Mouse (Mus musculus): ENCODE measurements around the gene Phactr3. TPM values are rescaled to one million over a fixed set of nuclear protein-coding genes. Genes with fewer than 3 reads are reported as not detected.

Gene Phactr3
- polyA plus RNA-seq, 1 experiment from 2014 or later, result 8.1 TPM

DNA sequence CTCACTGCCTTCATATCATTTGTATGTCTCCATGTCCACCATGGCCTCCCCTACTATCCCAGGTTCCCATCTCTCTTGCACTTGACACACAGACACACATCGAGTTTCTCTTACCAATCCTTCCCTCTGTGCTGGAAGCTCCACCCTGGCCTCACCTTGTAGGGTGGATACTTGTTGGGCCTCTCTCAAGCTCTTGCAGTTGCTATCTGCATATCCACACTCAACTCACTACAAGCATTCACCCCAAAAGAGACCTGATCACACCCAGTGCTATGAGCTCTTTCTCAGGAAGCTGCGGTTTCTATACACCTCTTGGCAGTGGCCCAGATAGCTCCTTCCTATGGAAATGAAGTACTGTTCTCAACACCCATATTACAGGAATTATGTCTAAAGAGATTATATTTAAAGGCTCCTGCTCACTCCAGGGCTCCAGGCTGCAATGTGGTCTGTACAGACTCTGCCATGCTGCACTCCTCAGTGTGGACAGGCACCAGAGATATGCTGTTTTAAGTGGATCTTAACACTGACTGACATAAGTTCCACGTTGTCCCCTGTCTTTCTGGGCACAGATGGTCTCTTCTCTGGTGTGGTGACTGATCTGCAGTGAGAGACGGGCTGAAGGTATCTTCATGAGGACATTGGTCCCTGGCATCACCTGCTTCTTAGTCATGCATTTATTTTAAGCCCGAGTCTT is 100.8 kb downstream of the Phactr3 start:
- no peak overlapping the region for H3K27ac ChIP-seq
- WGBS, result 83% methylated on average over 5 of the region's 5 CpGs
- no peaks in the 10 kb centered on the region for H3K36me3 ChIP-seq
- no peak overlapping the region for H3K4me3 ChIP-seq
- DNase-seq (ENCODE audit: low spot score), result no peak
- no peaks in the 10 kb centered on the region for H3K27me3 ChIP-seq (ENCODE audit: low read depth, poor library complexity, severe bottlenecking)
- H3K4me1 ChIP-seq, result no peaks in the 10 kb centered on the region
- no peaks in the 10 kb centered on the region for H3K9me3 ChIP-seq (replicated peaks)

DNA sequence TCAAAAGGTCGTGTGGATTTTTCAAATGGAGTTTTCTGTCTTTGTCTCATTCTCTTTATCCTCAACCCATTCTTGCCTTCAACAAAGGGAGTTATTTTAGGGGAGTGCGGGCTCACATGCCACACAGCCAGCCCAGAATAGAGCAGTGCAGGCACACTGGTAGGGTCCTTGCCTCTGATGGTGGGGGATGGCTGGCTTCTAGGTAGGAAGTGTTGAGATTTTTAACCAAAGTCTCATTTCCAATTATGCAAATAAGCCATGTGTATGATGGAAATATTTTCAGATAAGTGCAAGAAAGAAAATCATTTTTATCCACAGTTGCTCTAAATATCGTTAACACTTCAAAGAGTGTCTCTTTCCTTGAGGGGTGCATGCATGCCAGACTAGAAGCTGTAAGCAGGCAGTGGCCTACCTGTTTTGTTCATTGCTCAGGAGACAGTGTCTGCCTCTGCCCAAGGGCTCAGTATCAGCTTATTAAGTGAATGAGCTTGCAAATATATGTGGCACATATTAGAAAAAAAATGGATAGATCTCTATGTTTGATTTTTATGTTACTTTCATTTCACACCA is 101.5 kb downstream of the Phactr3 start:
- Histone ChIP-seq H3K9me3 (replicated peaks) (no peaks in the 10 kb centered on the region), H3K4me3 (no peak overlapping the region), H3K27me3 (ENCODE audit: low read depth, poor library complexity, severe bottlenecking) (no peaks in the 10 kb centered on the region), H3K36me3 (no peaks in the 10 kb centered on the region), H3K27ac (no peak overlapping the region), H3K4me1 (no peaks in the 10 kb centered on the region)
- WGBS, result 90% methylated on average over 3 of the region's 3 CpGs
- DNase-seq (ENCODE audit: low spot score), result no peak

DNA sequence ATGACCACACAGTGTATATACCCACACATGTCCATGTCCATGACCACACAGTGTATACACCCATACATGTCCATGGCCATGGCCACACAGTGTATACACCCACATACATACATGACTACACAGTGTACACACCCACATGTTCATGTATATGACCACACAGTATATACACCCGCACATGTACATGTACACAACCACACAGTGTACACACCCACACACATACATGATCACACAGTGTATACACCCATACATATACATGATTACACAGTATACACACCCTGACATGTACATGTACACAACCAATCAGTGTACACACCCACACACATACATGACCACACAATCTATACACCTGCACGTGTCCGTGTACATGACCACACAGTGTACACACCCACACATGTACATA is 102.2 kb downstream of the Phactr3 start:
- Histone ChIP-seq H3K27ac (no peak overlapping the region), H3K27me3 (ENCODE audit: low read depth, poor library complexity, severe bottlenecking) (no peaks in the 10 kb centered on the region), H3K4me1 (no peaks in the 10 kb centered on the region), H3K4me3 (no peak overlapping the region), H3K36me3 (no peaks in the 10 kb centered on the region), H3K9me3 (replicated peaks) (no peaks in the 10 kb centered on the region)
- no peak for DNase-seq (ENCODE audit: low spot score)
- 96% methylated on average over 3 of the region's 3 CpGs for WGBS

DNA sequence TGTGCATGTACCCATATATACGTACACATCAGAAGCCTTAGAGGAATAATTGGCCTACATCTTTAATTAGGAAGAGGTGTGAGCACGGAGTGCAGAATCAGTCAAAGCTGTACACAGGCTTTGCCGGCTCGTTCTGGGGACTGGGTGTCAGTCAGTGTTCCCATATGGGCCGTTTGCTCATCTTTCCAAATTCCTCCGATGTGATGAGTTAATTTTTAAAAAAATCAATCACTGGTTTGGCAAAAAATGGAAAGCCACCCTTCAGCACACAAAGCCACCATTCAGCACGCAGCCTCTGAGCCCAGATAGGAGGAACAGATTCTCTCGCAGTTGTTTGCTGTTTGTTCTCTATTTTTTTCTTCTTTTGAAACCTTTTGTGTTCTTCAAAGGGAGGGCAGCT is 110.5 kb downstream of the Phactr3 start:
- no peak overlapping the region for H3K27ac ChIP-seq
- no peaks in the 10 kb centered on the region for H3K4me1 ChIP-seq
- no peaks in the 10 kb centered on the region for H3K36me3 ChIP-seq
- no peaks in the 10 kb centered on the region for H3K27me3 ChIP-seq (ENCODE audit: low read depth, poor library complexity, severe bottlenecking)
- H3K9me3 ChIP-seq (replicated peaks), result no peaks in the 10 kb centered on the region
- WGBS, result 89% methylated on average over 8 of the region's 8 CpGs
- H3K4me3 ChIP-seq, result no peak overlapping the region
- no peak for DNase-seq (ENCODE audit: low spot score)

DNA sequence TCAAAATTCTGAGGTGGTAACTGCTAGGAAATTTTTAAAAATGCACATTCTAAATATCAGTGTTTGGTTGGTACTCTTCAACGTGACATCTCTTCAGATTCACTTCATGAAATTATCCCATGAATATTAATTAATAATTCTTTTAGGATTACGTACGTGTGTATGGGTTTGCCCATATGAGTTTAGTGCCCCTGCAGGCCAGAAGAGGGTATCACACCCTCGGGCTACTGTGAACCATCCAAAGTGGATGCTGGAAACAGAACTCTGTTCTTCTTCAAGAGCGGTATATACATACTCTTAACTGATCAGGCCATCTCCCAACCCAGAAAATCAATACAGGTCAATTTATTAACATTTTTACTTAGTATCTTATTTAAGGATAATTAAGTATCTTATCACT is 114.7 kb downstream of the Phactr3 start:
- no peaks in the 10 kb centered on the region for H3K9me3 ChIP-seq (replicated peaks)
- no peaks in the 10 kb centered on the region for H3K27me3 ChIP-seq (ENCODE audit: low read depth, poor library complexity, severe bottlenecking)
- WGBS, result 77% methylated on average over 5 of the region's 5 CpGs
- H3K4me3 ChIP-seq, result no peak overlapping the region
- no peak overlapping the region for H3K27ac ChIP-seq
- no peaks in the 10 kb centered on the region for H3K36me3 ChIP-seq
- DNase-seq (ENCODE audit: low spot score), result no peak
- H3K4me1 ChIP-seq, result no peaks in the 10 kb centered on the region

DNA sequence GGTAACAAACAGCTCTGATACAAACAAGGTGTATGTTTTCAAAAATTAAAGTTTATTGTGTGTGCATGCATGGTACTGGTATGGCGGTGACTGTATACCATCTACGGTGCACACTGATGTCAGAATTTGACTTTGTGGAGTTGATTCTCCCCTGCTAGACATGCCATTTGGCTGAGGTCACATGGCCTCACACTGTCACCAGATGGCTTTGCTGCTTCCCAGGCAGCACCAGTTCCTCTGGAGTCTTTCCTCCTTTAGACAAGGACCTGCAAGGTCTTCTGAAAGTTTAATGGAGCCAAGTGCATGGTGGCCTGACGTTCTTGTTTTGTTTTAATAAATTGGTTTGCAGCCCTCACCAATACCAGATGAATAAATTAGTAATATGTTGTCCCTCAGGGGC is 118.3 kb downstream of the Phactr3 start:
- no peaks in the 10 kb centered on the region for H3K27me3 ChIP-seq (ENCODE audit: low read depth, poor library complexity, severe bottlenecking)
- H3K4me3 ChIP-seq, result no peak overlapping the region
- peaks cover 14% of the 10 kb centered on the region for H3K4me1 ChIP-seq
- H3K9me3 ChIP-seq (replicated peaks), result no peaks in the 10 kb centered on the region
- WGBS, result 78% methylated on average over 3 of the region's 3 CpGs
- no peak for DNase-seq (ENCODE audit: low spot score)
- H3K36me3 ChIP-seq, result no peaks in the 10 kb centered on the region
- H3K27ac ChIP-seq, result no peak overlapping the region

DNA sequence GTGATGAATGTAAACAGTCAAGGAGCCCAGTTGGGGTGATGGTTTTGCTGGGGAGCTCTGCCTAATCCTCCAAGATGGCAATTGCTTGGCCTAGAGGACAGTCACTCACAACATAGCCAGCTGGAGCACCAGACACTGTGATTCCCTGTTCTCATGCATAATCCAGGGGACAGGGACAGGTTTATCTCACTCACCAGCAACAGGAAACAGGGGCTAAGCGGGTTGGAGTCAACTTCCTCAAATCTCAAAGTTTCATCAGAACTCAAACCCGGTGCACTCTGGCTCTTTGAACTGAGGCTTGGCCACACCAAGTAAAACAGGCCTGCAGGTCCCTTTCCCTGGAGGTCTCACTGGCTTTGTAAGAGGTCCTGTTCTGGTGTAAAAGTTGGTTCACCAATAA is 119.7 kb downstream of the Phactr3 start:
- 89% methylated on average over 2 of the region's 2 CpGs for WGBS
- DNase-seq (ENCODE audit: low spot score), result no peak
- no peaks in the 10 kb centered on the region for H3K36me3 ChIP-seq
- H3K9me3 ChIP-seq (replicated peaks), result no peaks in the 10 kb centered on the region
- no peaks in the 10 kb centered on the region for H3K27me3 ChIP-seq (ENCODE audit: low read depth, poor library complexity, severe bottlenecking)
- H3K27ac ChIP-seq, result no peak overlapping the region
- no peak overlapping the region for H3K4me3 ChIP-seq
- peaks cover 14% of the 10 kb centered on the region for H3K4me1 ChIP-seq

DNA sequence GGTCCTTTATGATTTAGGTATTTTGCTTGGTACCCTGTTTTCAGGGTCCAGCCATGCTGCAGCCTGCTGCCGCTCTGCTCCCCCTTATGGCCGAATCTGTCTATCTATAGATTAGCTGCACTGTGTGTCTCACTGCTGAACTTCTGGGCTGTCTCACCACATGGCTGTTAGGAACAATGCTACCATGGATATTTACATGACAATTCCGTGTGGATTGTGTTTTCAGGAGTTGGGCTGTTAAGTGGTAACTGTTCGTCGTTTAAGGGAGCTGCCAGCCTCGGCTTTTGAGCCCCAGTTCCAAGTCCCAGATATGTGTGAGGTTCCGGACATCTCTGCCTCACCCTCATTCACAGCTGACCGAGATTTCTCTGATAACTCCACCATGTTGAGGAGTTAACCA is 122.1 kb downstream of the Phactr3 start:
- WGBS, result 68% methylated on average over 8 of the region's 8 CpGs
- Histone ChIP-seq H3K27me3 (ENCODE audit: low read depth, poor library complexity, severe bottlenecking) (no peaks in the 10 kb centered on the region), H3K4me3 (no peak overlapping the region), H3K4me1 (peaks cover 14% of the 10 kb centered on the region), H3K9me3 (replicated peaks) (no peaks in the 10 kb centered on the region), H3K27ac (peak overlapping the region; percentile 37), H3K36me3 (no peaks in the 10 kb centered on the region)
- DNase-seq (ENCODE audit: low spot score), result no peak

DNA sequence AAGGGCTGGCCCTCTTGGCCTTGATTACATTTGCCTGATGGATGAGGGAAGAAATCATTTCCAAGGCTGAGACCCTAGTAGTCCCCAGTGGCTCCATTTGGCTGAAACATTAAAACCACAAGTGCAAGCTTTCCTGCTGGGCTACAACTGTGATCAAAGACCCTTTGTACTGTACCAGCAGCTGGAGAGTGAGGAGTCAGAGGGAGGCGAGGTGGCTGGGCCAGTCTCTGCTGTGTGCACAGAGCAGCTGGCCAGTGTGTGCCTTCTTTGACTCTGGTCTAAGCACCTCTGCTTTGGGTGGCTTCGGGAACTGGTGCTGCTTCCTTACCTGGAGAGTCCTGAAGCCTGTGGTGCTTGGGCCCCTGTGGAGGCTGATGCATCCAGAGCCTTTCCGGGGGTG is 122.6 kb downstream of the Phactr3 start:
- Histone ChIP-seq H3K9me3 (replicated peaks) (no peaks in the 10 kb centered on the region), H3K4me1 (peaks cover 14% of the 10 kb centered on the region), H3K27me3 (ENCODE audit: low read depth, poor library complexity, severe bottlenecking) (no peaks in the 10 kb centered on the region), H3K36me3 (no peaks in the 10 kb centered on the region), H3K4me3 (no peak overlapping the region), H3K27ac (peak overlapping the region; percentile 37)
- 44% methylated on average over 3 of the region's 3 CpGs for WGBS
- peak; percentile 39 for DNase-seq (ENCODE audit: low spot score)

DNA sequence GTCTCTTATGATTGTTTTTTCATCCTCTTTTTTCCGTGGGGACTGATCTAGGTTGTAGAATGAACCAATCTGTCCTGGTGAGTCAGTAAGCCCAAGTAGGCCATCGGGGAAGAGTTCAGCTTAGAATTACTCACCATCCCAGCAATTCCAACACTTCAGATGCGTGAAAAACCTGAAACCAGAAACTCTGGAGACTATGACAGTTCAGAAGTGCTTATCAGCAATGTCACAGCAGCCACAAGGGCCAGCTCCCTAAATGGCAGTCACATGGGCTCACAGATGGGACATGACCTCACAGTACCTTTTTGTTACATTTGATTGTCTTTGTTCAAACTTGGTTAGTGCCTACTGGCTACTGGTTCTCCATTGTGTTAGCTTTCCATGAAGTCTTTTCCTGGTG is 124.2 kb downstream of the Phactr3 start:
- Histone ChIP-seq H3K9me3 (replicated peaks) (no peaks in the 10 kb centered on the region), H3K4me1 (peaks cover 14% of the 10 kb centered on the region), H3K27me3 (ENCODE audit: low read depth, poor library complexity, severe bottlenecking) (no peaks in the 10 kb centered on the region), H3K27ac (no peak overlapping the region), H3K4me3 (no peak overlapping the region), H3K36me3 (no peaks in the 10 kb centered on the region)
- WGBS, result 82% methylated on average over 3 of the region's 3 CpGs
- no peak for DNase-seq (ENCODE audit: low spot score)

DNA sequence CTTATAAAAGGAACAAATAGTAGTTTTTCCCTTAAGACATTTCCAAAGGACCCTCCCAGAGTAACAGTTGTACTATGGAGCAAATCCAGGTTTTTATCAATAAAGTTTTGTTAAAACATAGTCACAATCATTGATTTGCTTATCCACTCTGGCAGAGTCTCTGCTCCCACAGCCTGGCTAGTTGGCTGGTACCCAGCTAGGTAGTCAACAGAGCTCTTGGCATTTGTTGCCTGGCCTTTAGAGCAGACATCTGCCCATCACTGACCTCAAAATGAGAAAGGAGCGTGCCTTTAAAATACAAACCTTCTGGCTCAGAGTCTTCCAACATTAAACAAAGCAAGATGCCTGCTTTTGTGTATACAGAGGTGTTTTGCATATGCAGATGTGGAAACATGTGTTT is 126.1 kb downstream of the Phactr3 start:
- Histone ChIP-seq H3K4me1 (peaks cover 21% of the 10 kb centered on the region), H3K9me3 (replicated peaks) (no peaks in the 10 kb centered on the region), H3K27ac (no peak overlapping the region), H3K27me3 (ENCODE audit: low read depth, poor library complexity, severe bottlenecking) (no peaks in the 10 kb centered on the region), H3K4me3 (no peak overlapping the region), H3K36me3 (no peaks in the 10 kb centered on the region)
- WGBS, result 90% methylated on average over 1 of the region's 1 CpGs
- no peak for DNase-seq (ENCODE audit: low spot score)

DNA sequence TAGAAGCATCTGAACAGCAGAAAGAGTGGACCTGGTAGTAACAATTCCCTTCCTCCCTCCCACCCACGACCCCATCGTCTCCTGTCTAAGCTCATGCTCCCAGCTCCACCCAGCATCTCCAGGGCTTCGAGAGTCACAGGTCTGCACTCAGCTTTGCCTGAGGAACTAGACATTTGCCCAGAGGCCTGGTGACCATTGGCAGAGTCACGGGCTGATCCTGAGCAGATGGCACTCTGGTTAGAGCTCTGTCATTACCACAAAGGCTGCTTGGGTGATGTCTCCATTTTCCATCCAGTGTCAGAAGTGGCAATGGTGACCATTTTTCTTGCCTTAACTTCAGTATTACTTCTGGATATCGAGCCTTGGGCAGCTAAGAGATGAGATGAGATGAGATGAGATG is 127.1 kb downstream of the Phactr3 start:
- Histone ChIP-seq H3K9me3 (replicated peaks) (no peaks in the 10 kb centered on the region), H3K36me3 (no peaks in the 10 kb centered on the region), H3K27ac (no peak overlapping the region), H3K27me3 (ENCODE audit: low read depth, poor library complexity, severe bottlenecking) (no peaks in the 10 kb centered on the region), H3K4me3 (no peak overlapping the region), H3K4me1 (peaks cover 26% of the 10 kb centered on the region)
- WGBS, result 89% methylated on average over 5 of the region's 5 CpGs
- DNase-seq (ENCODE audit: low spot score), result no peak

DNA sequence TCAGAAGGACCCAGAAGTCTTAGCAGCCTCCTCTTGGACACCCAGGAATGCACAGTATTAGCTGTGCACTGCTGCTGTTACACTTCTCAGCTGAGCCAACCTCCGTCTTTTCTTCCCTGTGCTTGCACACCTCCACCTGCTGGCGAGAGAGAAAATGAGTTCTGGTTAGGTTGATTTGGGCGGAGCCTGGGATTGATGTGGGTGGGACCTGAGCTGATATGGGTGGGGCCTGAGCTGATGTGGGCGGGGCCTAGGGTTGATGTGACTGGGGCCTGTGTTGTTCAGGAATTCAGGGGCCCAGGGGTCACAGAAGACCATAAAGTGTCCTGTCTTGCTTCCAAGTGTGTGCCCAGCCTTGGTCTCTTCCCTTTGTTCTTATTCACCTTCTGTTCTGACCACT is 128.0 kb downstream of the Phactr3 start:
- 45% methylated on average over 4 of the region's 4 CpGs for WGBS
- H3K4me1 ChIP-seq, result peaks cover 21% of the 10 kb centered on the region
- H3K27ac ChIP-seq, result no peak overlapping the region
- no peaks in the 10 kb centered on the region for H3K9me3 ChIP-seq (replicated peaks)
- H3K4me3 ChIP-seq, result no peak overlapping the region
- no peak for DNase-seq (ENCODE audit: low spot score)
- H3K27me3 ChIP-seq (ENCODE audit: low read depth, poor library complexity, severe bottlenecking), result no peaks in the 10 kb centered on the region
- H3K36me3 ChIP-seq, result no peaks in the 10 kb centered on the region

DNA sequence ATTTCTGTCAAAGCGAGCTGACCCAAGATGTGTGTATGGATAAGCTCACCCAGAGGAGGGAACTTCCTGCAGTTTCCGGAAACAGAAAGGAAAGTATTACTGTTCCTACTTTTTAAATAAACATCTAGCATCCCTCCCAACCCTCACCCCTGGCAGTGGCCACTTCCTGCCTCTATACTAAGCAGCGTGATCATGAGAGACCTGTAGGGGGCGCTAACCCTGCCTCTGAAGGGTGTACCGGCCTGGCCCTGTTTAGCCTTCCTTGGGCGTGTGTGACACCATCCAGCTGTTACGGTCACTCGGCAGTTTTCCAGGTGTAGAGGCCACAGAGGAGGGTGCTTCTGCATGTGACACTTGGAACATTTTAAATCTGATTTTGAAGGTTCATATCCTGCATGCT is 128.5 kb downstream of the Phactr3 start:
- Histone ChIP-seq H3K27ac (no peak overlapping the region), H3K9me3 (replicated peaks) (no peaks in the 10 kb centered on the region), H3K27me3 (ENCODE audit: low read depth, poor library complexity, severe bottlenecking) (no peaks in the 10 kb centered on the region), H3K36me3 (no peaks in the 10 kb centered on the region), H3K4me1 (peaks cover 20% of the 10 kb centered on the region), H3K4me3 (no peak overlapping the region)
- 74% methylated on average over 8 of the region's 8 CpGs for WGBS
- no peak for DNase-seq (ENCODE audit: low spot score)

Data from limb, embryonic 10.5 days (tissue).